In genomic region chr19:29797371-29797770, GRCm38 (mm10) we compare ENCODE assay signal across 16 mouse cellular contexts.
"Had no signal": no experiment of that assay in that cellular context is flagged by ENCODE, and none has a peak within 500 bp of the region (broad histone marks: within the 10 kb centered on the region; RNA-seq: fewer than 3 reads in every experiment).

No protein-coding gene starts in this region.

- H3K27me3 ChIP-seq: liver, embryonic 15.5 days; lung, embryonic 15.5 days; midbrain, embryonic 12.5 days; neural tube, embryonic 12.5 days; stomach, embryonic 15.5 days had no signal

- DNase-seq: liver, postnatal 0 days; lung, adult 2 months; lung, postnatal 14 days; lung, postnatal 4 days; midbrain, embryonic 14.5 days; right cerebral cortex, postnatal 14 days; thymus, adult 18-20 months; thymus, postnatal 25 days; thymus, postnatal 4 days had no signal

- H3K4me2 ChIP-seq: liver, embryonic 15.5 days; lung, embryonic 15.5 days; midbrain, embryonic 12.5 days; neural tube, embryonic 12.5 days; stomach, embryonic 15.5 days had no signal

- ATAC-seq: liver, postnatal 0 days; lung, postnatal 0 days had no signal

- H3K4me1 ChIP-seq: lung, embryonic 15.5 days; midbrain, embryonic 12.5 days; stomach, embryonic 15.5 days had no signal

- H3K9me3 ChIP-seq: liver, embryonic 15.5 days; lung, embryonic 15.5 days; midbrain, embryonic 10.5 days; midbrain, embryonic 12.5 days; neural tube, embryonic 12.5 days; stomach, embryonic 15.5 days had no signal

- H3K4me3 ChIP-seq: liver, embryonic 15.5 days; lung, embryonic 15.5 days; midbrain, embryonic 10.5 days; midbrain, embryonic 12.5 days; neural tube, embryonic 12.5 days; stomach, embryonic 15.5 days had no signal

- H3K9ac ChIP-seq: liver, embryonic 15.5 days; liver, postnatal 0 days; lung, embryonic 15.5 days; midbrain, embryonic 12.5 days; neural tube, embryonic 12.5 days; stomach, embryonic 15.5 days had no signal

- H3K36me3 ChIP-seq: liver, embryonic 15.5 days; lung, embryonic 15.5 days; midbrain, embryonic 12.5 days; neural tube, embryonic 12.5 days; stomach, embryonic 15.5 days had no signal

- H3K27ac ChIP-seq: liver, embryonic 15.5 days; lung, embryonic 15.5 days; midbrain, embryonic 10.5 days; midbrain, embryonic 12.5 days; neural tube, embryonic 12.5 days; stomach, embryonic 15.5 days had no signal
